Mouse (Mus musculus): ENCODE measurements around the gene Gtf2h2.
"Not testable (repeated sequence)": the region's sequence is repeated elsewhere in the genome, so short reads cannot be mapped to it uniquely, and the experiment has no call there.

Gtf2h2 gene

DNA sequence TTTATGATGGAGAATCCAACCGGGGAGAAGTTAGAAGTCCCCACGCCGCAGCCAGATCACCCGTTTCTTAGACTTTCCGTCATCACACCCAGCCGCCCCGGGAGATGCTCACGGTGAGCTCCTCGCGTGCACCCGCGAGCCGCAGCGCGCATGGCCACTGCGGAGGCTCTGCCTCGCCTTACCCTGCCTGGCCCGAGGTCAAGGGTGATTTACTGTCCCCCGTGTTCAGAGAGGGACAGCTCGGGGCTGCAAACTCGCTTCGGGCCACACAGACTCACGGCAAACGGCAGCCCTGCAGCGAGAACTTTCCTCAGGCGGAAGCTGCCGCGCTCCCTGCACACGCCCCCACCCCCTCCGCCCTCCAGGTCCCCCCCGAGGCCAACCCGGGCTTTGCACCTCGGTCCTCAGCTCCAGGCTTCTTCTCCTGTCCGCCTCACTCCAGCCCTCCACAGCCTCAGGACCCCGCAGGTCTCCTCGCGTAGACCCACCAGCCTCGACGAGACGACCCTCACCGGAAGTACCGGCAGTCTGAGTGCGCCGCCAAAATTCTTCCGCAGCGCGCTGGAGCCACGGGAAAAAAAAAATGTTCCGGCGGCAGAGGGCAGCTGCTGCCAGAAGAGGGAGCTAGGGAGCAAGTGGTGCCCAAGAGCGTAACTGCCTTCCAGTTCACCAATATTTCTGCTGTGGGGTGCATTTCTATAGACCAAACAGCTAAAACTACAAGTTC is at the start of gene Gtf2h2:
Gtf2h2 (minus strand) TSS at position 519 of the 727 bp plus-strand sequence.
- peak; percentile 67 for ATAC-seq (ENCODE audit: insufficient number of reproducible peaks, low FRiP score, low TSS enrichment)

DNA sequence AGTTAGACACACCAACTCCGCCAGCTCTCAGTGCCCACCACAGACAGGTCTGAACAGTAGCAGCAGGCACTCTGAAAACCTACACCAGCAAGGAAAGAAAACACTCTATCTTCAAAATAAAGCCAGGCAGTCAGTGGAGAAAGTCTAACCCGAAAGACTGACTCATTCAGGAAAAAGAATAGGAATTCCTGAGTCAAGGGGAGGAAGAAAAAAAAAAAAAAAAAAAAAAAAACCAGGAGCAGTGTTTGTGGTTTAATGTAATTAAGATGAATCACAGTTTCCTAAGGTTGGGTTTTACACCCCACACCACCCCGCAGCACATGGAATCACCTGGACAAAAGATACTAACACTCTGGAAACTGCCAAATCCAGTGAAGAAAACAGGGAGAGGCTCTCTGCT is 43.8 kb upstream of the Gtf2h2 start:
- ATAC-seq (ENCODE audit: insufficient number of reproducible peaks, low FRiP score, low TSS enrichment): no peak

- no peak for ATAC-seq (ENCODE audit: insufficient number of reproducible peaks, low FRiP score, low TSS enrichment)
Observed at GRCm38 (mm10) chr13:100532788-100533365, 40.5 kb upstream of the Gtf2h2 start.

- ATAC-seq (ENCODE audit: insufficient number of reproducible peaks, low FRiP score, low TSS enrichment): no peak
Observed at GRCm38 (mm10) chr13:100526649-100527038, 34.3 kb upstream of the Gtf2h2 start.

DNA sequence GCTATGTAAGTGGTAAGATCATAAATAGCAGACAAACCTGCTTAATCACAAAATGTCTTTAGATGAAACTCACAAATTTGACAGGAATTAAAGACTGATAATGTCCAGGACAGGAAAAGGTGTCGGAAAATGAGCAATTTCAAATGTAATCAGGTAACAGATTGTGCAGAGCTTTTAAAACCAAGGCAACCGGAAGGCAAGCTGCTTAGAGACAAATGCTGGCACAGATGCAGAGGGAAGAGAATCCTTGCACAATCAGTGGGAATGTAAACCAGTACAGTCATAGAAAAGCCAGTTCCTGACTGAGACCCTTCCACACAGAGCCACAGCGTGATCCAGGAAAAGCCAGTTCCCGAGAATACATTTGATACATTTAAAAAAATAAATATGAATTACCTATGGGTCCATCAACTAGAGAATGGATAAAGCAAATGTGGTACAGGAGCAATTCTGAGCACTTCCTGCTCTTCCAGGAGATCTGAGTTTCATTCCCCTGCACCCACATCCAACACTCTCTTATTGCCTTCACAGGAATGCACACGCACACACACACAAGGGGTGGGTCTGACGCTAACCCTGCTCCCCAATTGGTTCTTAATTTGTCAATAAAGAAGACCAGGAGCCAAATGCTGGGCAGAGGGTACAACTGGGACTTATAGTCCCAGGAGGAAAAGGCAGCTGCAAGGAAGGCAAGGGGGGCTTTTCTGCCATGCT is 33.7 kb upstream of the Gtf2h2 start:
- peak; percentile 85 for ATAC-seq (ENCODE audit: insufficient number of reproducible peaks, low FRiP score, low TSS enrichment)

- ATAC-seq (ENCODE audit: insufficient number of reproducible peaks, low FRiP score, low TSS enrichment): no peak
Observed at GRCm38 (mm10) chr13:100524896-100525295, 32.5 kb upstream of the Gtf2h2 start.

- ATAC-seq (ENCODE audit: insufficient number of reproducible peaks, low FRiP score, low TSS enrichment): no peak
Observed at GRCm38 (mm10) chr13:100523698-100524097, 31.3 kb upstream of the Gtf2h2 start.

- ATAC-seq (ENCODE audit: insufficient number of reproducible peaks, low FRiP score, low TSS enrichment): no peak
Observed at GRCm38 (mm10) chr13:100521724-100522591, 29.6 kb upstream of the Gtf2h2 start.

DNA sequence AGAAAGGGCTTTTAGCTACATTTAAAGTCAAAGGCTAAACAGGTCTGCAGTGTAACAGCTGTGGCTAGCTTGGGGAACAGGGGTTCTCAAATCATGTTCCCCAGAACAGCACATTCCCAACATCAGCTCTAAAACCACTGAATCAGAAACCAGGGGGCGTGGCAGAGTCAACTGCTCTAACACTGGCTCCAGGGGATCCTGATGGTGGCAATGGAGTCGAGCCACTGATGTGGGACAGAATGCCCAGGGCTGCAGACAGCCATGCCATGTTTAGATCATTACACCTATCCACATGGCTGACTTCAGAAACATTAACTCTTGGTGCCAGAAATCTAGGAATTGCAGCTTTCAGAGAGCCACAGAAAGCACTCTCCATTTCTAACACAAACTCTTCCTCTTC is 26.8 kb upstream of the Gtf2h2 start:
- ATAC-seq (ENCODE audit: insufficient number of reproducible peaks, low FRiP score, low TSS enrichment): no peak

GRCm38 (mm10) chr13:100518191-100518590 is 25.8 kb upstream of the Gtf2h2 start:
- no peak for ATAC-seq (ENCODE audit: insufficient number of reproducible peaks, low FRiP score, low TSS enrichment)

DNA sequence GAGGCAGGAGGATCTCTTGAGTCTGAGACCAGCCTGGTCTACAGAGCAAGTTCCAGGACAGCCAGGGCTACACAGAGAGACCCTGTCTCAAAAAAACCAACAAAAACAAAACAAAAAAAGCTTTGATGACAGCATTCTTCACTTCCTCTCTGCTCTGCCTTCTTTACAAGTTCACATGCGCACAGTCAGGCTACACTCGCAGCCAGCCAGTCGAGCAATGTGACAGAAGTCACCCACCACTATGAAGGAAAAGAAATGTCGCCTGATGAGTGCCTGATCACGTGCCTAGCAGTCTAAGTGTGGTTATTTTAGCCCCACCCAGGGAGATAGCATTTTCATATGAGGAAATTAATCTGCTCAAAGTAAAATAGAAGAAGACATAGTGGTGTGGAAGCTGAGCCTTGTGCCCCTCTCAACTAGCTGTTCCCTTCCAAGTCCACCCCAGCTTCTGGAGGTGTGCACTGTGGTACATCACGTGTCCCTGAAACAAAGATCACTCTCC is 25.3 kb upstream of the Gtf2h2 start:
- no peak for ATAC-seq (ENCODE audit: insufficient number of reproducible peaks, low FRiP score, low TSS enrichment)

GRCm38 (mm10) chr13:100516213-100517105 is 24.1 kb upstream of the Gtf2h2 start:
- ATAC-seq (ENCODE audit: insufficient number of reproducible peaks, low FRiP score, low TSS enrichment): no peak; the same call in 1 of the 2 replicates

- ATAC-seq (ENCODE audit: insufficient number of reproducible peaks, low FRiP score, low TSS enrichment): no peak
Observed at GRCm38 (mm10) chr13:100512792-100513191, 20.4 kb upstream of the Gtf2h2 start.

- no peak for ATAC-seq (ENCODE audit: insufficient number of reproducible peaks, low FRiP score, low TSS enrichment)
Observed at GRCm38 (mm10) chr13:100511860-100512364, 19.5 kb upstream of the Gtf2h2 start.

DNA sequence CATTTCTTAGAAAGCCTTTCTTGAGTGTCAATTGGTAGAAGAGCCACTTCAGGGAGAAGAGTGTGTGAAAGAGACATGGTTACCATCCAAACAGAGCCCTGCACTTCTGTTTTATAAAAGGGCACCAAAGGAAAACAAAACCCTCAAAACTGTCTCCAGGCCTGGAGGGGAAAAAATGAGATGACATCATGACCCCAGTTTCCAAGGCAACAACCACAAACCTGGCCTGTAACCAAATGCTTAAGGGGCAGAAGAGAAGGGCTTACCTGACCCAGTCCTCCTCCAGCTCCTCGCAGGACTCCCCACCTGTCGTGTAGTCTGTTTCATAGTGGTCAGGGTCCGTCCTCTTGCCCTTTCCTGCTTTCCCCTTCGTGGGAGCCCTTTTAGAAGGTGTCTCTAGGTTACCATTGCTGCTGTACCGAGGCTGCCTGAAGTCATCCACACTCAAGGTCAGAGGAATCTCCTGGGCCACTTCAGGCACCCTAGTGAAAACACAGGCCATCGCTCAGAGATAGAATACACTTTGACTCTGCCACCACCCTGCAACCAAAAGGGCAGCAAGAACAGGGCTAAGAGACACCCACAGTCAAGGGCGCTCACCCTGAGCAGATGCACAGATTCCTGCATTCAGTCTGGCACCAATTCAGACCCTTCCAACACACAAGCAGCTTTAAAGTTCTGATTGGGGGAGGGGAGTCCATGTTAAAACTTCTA is 18.9 kb upstream of the Gtf2h2 start:
- ATAC-seq (ENCODE audit: insufficient number of reproducible peaks, low FRiP score, low TSS enrichment): no peak

DNA sequence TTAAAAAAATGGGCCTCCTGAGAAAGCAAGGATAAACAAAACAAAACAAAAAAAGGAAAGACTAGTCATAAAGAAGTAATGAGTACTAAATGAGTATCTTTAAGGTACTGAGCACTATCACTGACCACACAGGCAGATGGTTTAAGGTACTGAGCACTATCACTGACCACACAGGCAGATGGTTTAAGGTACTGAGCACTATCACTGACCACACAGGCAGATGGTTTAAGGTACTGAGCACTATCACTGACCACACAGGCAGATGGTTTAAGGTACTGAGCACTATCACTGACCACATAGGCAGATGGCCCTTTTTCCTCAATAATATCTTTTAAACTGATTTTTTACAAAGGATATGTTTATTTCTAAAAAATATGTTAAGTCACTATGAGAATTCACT is 7.2 kb upstream of the Gtf2h2 start:
- ATAC-seq (ENCODE audit: insufficient number of reproducible peaks, low FRiP score, low TSS enrichment): not testable (repeated sequence)

DNA sequence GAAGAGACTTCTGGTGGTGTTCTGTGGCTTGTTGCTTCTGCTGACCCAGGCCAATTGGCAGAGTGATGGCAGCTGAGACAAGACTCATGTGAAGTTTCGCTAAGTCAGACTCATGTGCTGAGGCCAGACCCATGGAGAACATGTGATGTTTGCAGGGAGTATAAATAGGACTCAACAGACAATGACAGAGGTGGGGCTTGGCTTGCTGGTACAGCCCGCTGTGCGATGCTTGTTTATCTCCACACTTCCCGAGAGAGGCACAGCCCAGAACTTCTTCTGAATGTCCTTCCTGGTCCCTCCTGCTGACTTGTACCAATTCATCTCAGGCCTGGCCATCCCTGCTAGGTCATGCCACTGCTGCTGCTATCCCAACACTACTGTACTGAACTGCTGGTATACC is 3.0 kb upstream of the Gtf2h2 start:
- ATAC-seq (ENCODE audit: insufficient number of reproducible peaks, low FRiP score, low TSS enrichment): no peak

- ATAC-seq (ENCODE audit: insufficient number of reproducible peaks, low FRiP score, low TSS enrichment): not testable (repeated sequence)
Observed at GRCm38 (mm10) chr13:100494370-100494769, 2.0 kb upstream of the Gtf2h2 start.

- ATAC-seq (ENCODE audit: insufficient number of reproducible peaks, low FRiP score, low TSS enrichment): no peak
Observed at GRCm38 (mm10) chr13:100493313-100493712, 934 bp upstream of the Gtf2h2 start.
